Mouse (Mus musculus) neural tube, postnatal 0 days (tissue): Measurements from ENCODE around the gene Tinagl1. TPM values are rescaled to one million over a fixed set of nuclear protein-coding genes. Genes with fewer than 3 reads are reported as not detected.

Experiments used
- polyA plus RNA-seq: library from polyadenylated mRNA; unstranded; fragments of >200 nt; fragmentation: Nextera tagmentation; extraction: Ambion mirVana; gene quantifications from 2 replicates; pipeline ENCODE4 v1.2.1, GENCODE M21; 2015

Tinagl1 gene
- polyA plus RNA-seq: 6.4 and 7.0 TPM in 2 replicates

GRCm38 (mm10) chr4:130175072-130175711 is at the start of gene Tinagl1:
TSS of gene Tinagl1 (minus strand) at chr4:130175122.

GRCm38 (mm10) chr4:130222179-130222578 is 47.3 kb upstream of the Tinagl1 start, which contains the start of gene Gm853:
TSS of gene Gm853 (minus strand) at chr4:130222401.

GRCm38 (mm10) chr4:130139214-130139492 is 35.8 kb downstream of the Tinagl1 start, which contains the start of gene Hcrtr1:
TSS of gene Hcrtr1 (minus strand) at chr4:130139359.

Other genes with a start within 250 kb of the Tinagl1 start
- gene Spocd1, start 245.9 kb downstream of the Tinagl1 start, polyA plus RNA-seq: 0.08 and 0.26 TPM in 2 replicates
- 24.3 and 27.7 TPM in 2 replicates for gene Adgrb2, start 190.3 kb downstream of the Tinagl1 start, polyA plus RNA-seq
- 24.9 and 26.5 TPM in 2 replicates for gene Col16a1, start 127.3 kb downstream of the Tinagl1 start, polyA plus RNA-seq
- 61.9 and 68.9 TPM in 2 replicates for gene Pef1, start 72.6 kb downstream of the Tinagl1 start, polyA plus RNA-seq
- gene Hcrtr1, start 35.8 kb downstream of the Tinagl1 start, polyA plus RNA-seq: 14.8 and 18.2 TPM in 2 replicates
- not detected in 2 replicates for gene Gm853, start 47.3 kb upstream of the Tinagl1 start, polyA plus RNA-seq
- gene Serinc2, start 104.1 kb upstream of the Tinagl1 start, polyA plus RNA-seq: 7.1 and 11.2 TPM in 2 replicates
- gene Fabp3, start 133.5 kb upstream of the Tinagl1 start, polyA plus RNA-seq: 395 and 401 TPM in 2 replicates
- gene Gm10570, start 133.6 kb upstream of the Tinagl1 start, polyA plus RNA-seq: 1.7 and 2.2 TPM in 2 replicates
- gene Zcchc17, start 184.8 kb upstream of the Tinagl1 start, polyA plus RNA-seq: 102 and 113 TPM in 2 replicates
- gene Snrnp40, start 185.0 kb upstream of the Tinagl1 start, polyA plus RNA-seq: 68.5 and 72.8 TPM in 2 replicates